8 mouse cellular contexts compared by ENCODE assay signal in genomic region chr4:137664433-137664979, GRCm38 (mm10). TPM values are rescaled to one million over a fixed set of nuclear protein-coding genes. Genes with fewer than 3 reads are reported as not detected.
A peak's percentile ranks its signal among the peaks of the same experiment; 100 is the strongest.
DNase-seq lines count a peak whose midpoint lies in the region; ATAC-seq lines count a peak whose summit lies in the region.

Gene Rap1gap (plus strand): TSS chr4:137664726.

- H3K27me3 ChIP-seq in kidney, embryonic 16.5 days (ENCODE audit: insufficient read depth, low read length) = peaks cover 24% of the 10 kb centered on the region
- H3K27me3 ChIP-seq in liver, embryonic 11.5 days (replicated peaks; ENCODE audit: control insufficient read depth, insufficient read depth, low read length) = peaks cover 48% of the 10 kb centered on the region
- peaks cover 32% of the 10 kb centered on the region for H3K27me3 ChIP-seq in neural tube, embryonic 12.5 days (replicated peaks)

- H3K36me3 ChIP-seq in kidney, embryonic 16.5 days (ENCODE audit: insufficient read depth, low read length) = no peaks in the 10 kb centered on the region
- H3K36me3 ChIP-seq in liver, embryonic 11.5 days (ENCODE audit: control insufficient read depth, insufficient read depth, low read length) = no peaks in the 10 kb centered on the region
- H3K36me3 ChIP-seq in neural tube, embryonic 12.5 days = no peaks in the 10 kb centered on the region

- H3K27ac ChIP-seq in kidney, embryonic 16.5 days (ENCODE audit: low read length) = no peak within 1 kb of the TSS
- H3K27ac ChIP-seq in liver, embryonic 11.5 days (ENCODE audit: low read depth, low read length) = no peak within 1 kb of the TSS
- no peak within 1 kb of the TSS for H3K27ac ChIP-seq in neural tube, embryonic 12.5 days

- DNase-seq in layer of hippocampus, adult 11-12 months (ENCODE audit: low spot score) = peak; percentile 68
- DNase-seq in layer of hippocampus, adult 9-10 months (ENCODE audit: low spot score) = no peak
- DNase-seq in cerebellum, adult 18-20 months = peak; percentile 86 to 89
- DNase-seq in liver, embryonic 11.5 days (ENCODE audit: low spot score) = peak; percentile 52
- DNase-seq in spleen, postnatal 4 days (ENCODE audit: low spot score in 2 of 2) = no peak

- ATAC-seq in granulocyte monocyte progenitor cell, adult 5-6 weeks (replicated peaks; ENCODE audit: poor library complexity, severe bottlenecking) = peak; percentile 48
- ATAC-seq in kidney, embryonic 16.5 days (ENCODE audit: low FRiP score, low TSS enrichment) = 0 out of 2 replicates have a peak, but pooled peaks have one; percentile 36
- no peak for ATAC-seq in liver, embryonic 11.5 days (replicated peaks; ENCODE audit: low FRiP score)
- peak; percentile 51 for ATAC-seq in neural tube, embryonic 12.5 days (ENCODE audit: low FRiP score, low read depth)

- no peaks in the 10 kb centered on the region for H3K9me3 ChIP-seq in kidney, embryonic 16.5 days (ENCODE audit: low read length)
- H3K9me3 ChIP-seq in liver, embryonic 11.5 days (ENCODE audit: control insufficient read depth, low read length) = no peaks in the 10 kb centered on the region
- no peaks in the 10 kb centered on the region for H3K9me3 ChIP-seq in neural tube, embryonic 12.5 days

- H3K4me1 ChIP-seq in kidney, embryonic 16.5 days (ENCODE audit: insufficient read depth, low read length) = peaks cover 25% of the 10 kb centered on the region
- peaks cover 8% of the 10 kb centered on the region; the same call in 1 of the 2 replicates for H3K4me1 ChIP-seq in liver, embryonic 11.5 days (replicated peaks; ENCODE audit: control insufficient read depth, insufficient read depth, low read length)
- H3K4me1 ChIP-seq in neural tube, embryonic 12.5 days = peaks cover 22% of the 10 kb centered on the region

- H3K4me3 ChIP-seq in kidney, embryonic 16.5 days (ENCODE audit: low read length) = peak within 1 kb of the TSS; percentile 48
- H3K4me3 ChIP-seq in liver, embryonic 11.5 days (ENCODE audit: low read depth, low read length) = peak within 1 kb of the TSS; percentile 54
- peak within 1 kb of the TSS; percentile 52 for H3K4me3 ChIP-seq in neural tube, embryonic 12.5 days

- under 1% methylated on average over 30 of the region's 44 CpGs for WGBS in kidney, embryonic 16.5 days
- under 1% methylated on average over 35 of the region's 44 CpGs for WGBS in liver, embryonic 11.5 days
- WGBS in neural tube, embryonic 12.5 days = under 1% methylated on average over 44 of the region's 44 CpGs

- peak within 1 kb of the TSS; percentile 72 for H3K4me2 ChIP-seq in kidney, embryonic 16.5 days (replicated peaks; ENCODE audit: low read depth, low read length)
- H3K4me2 ChIP-seq in liver, embryonic 11.5 days = peak within 1 kb of the TSS; percentile 86
- H3K4me2 ChIP-seq in neural tube, embryonic 12.5 days (replicated peaks) = peak within 1 kb of the TSS; percentile 87

- H3K9ac ChIP-seq in kidney, embryonic 16.5 days (replicated peaks; ENCODE audit: low read length) = peak within 1 kb of the TSS; percentile 51
- peak within 1 kb of the TSS; percentile 34; the same call in 1 of the 2 replicates for H3K9ac ChIP-seq in liver, embryonic 11.5 days (ENCODE audit: low read depth, low read length)
- peak within 1 kb of the TSS; percentile 69 for H3K9ac ChIP-seq in neural tube, embryonic 12.5 days

RNA-seq across cellular contexts. Expression of gene Rap1gap, which starts in this region (rescaled TPM):
- 0.80 and 4.3 TPM in 2 replicates for total RNA-seq in granulocyte monocyte progenitor cell, adult 5-6 weeks (2014; fragmentation: Nextera tagmentation)
- 0.65 and 4.6 TPM in 2 replicates for total RNA-seq in granulocyte monocyte progenitor cell, adult 5-6 weeks (2017)
- 22.0 and 31.7 TPM in 2 replicates for polyA plus RNA-seq in kidney, embryonic 16.5 days (2015; fragmentation: Nextera tagmentation; extraction: Ambion mirVana)
- 3.2 and 4.1 TPM in 2 replicates for polyA plus RNA-seq in liver, embryonic 11.5 days (2014; fragmentation: Nextera tagmentation; extraction: Ambion mirVana)
- polyA plus RNA-seq in neural tube, embryonic 12.5 days (2016; fragmentation: Nextera tagmentation; extraction: Ambion mirVana) = 18.3 and 24.7 TPM in 2 replicates

Comparison
In these comparisons a context has a peak if more than half of its experiments do, and no peak if none do; other contexts are left out.
1. DNase-seq: peak in layer of hippocampus, adult 11-12 months (single experiment), cerebellum, adult 18-20 months (2 of 2) and liver, embryonic 11.5 days (single experiment); none in layer of hippocampus, adult 9-10 months (single experiment) and spleen, postnatal 4 days (0 of 2).
2. Peak in every context shown above with its lines, with median percentiles within 50 percentile points of each other: H3K4me2 ChIP-seq, H3K4me3 ChIP-seq and H3K9ac ChIP-seq.